Mouse (Mus musculus): ENCODE measurements around the gene Gck. TPM values are rescaled to one million over a fixed set of nuclear protein-coding genes. Genes with fewer than 3 reads are reported as not detected.

The Gck gene
- polyA plus RNA-seq, 1 experiment from 2014 or later, result 0.45 TPM

Other genes with a start within 250 kb of the Gck start
- gene Mrps24, start 234.4 kb downstream of the Gck start, polyA plus RNA-seq (2014; fragmentation: Nextera tagmentation; extraction: Ambion mirVana), result 203 and 204 TPM in 2 replicates
- 17.0 and 17.1 TPM in 2 replicates for gene Urgcp, start 187.7 kb downstream of the Gck start, polyA plus RNA-seq (2014; fragmentation: Nextera tagmentation; extraction: Ambion mirVana)
- gene Dbnl, start 161.6 kb downstream of the Gck start, polyA plus RNA-seq (2014; fragmentation: Nextera tagmentation; extraction: Ambion mirVana), result 104 and 110 TPM in 2 replicates
- 6.0 and 12.1 TPM in 2 replicates for gene Pgam2, start 146.3 kb downstream of the Gck start, polyA plus RNA-seq (2014; fragmentation: Nextera tagmentation; extraction: Ambion mirVana)
- 6.0 and 6.2 TPM in 2 replicates for gene Polm, start 112.1 kb downstream of the Gck start, polyA plus RNA-seq (2014; fragmentation: Nextera tagmentation; extraction: Ambion mirVana)
- 11.3 TPM in 2 replicates for gene Aebp1, start 88.1 kb downstream of the Gck start, polyA plus RNA-seq (2014; fragmentation: Nextera tagmentation; extraction: Ambion mirVana)
- gene Pold2, start 71.8 kb downstream of the Gck start, polyA plus RNA-seq (2014; fragmentation: Nextera tagmentation; extraction: Ambion mirVana), result 151 and 158 TPM in 2 replicates
- gene Myl7, start 51.3 kb downstream of the Gck start, polyA plus RNA-seq (2014; fragmentation: Nextera tagmentation; extraction: Ambion mirVana), result 73.1 and 156 TPM in 2 replicates
- gene Ykt6, start 5.6 kb upstream of the Gck start, polyA plus RNA-seq (2014; fragmentation: Nextera tagmentation; extraction: Ambion mirVana), result 18.4 TPM in 2 replicates
- 0.99 and 1.0 TPM in 2 replicates for gene Camk2b, start 116.3 kb upstream of the Gck start, polyA plus RNA-seq (2014; fragmentation: Nextera tagmentation; extraction: Ambion mirVana)
- 0.11 and 0.27 TPM in 2 replicates for gene A730071L15Rik, start 249.9 kb upstream of the Gck start, polyA plus RNA-seq (2014; fragmentation: Nextera tagmentation; extraction: Ambion mirVana)

Measured in liver, embryonic 11.5 days (tissue).